21 mouse cellular contexts compared by ENCODE assay signal in the genomic region with DNA sequence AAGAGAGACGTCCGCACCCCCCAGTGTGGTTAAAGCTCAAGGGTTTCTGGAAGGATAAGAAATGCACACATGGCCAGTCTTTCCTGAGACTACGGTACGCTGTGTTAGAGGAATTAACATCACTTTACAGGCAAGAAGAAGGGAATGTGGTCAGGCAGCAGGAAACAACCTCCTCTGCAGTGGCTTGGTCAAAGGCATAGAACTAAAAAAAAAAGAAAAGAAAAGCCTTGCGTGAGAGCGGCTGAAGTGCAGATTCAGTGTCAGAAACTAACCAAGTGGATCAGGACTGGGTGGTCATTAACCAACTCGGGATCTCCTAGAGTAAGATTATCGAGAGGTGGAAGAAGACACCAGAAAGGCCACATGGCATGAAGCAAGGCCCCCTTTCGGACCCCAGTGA. TPM values are rescaled to one million over a fixed set of nuclear protein-coding genes. Genes with fewer than 3 reads are reported as not detected.
DNase-seq lines count a peak whose midpoint lies in the region; ATAC-seq and TF ChIP-seq lines count a peak whose summit lies in the region.
"Had no signal": no experiment of that assay in that cellular context is flagged by ENCODE, and none has a peak within 500 bp of the region (broad histone marks: within the 10 kb centered on the region; RNA-seq: fewer than 3 reads in every experiment).

No protein-coding gene starts in this region.

- H3K4me3 ChIP-seq in midbrain, embryonic 13.5 days (replicated peaks) = no peak overlapping the region
- H3K4me3 ChIP-seq in midbrain, embryonic 10.5 days = no peak overlapping the region
- H3K4me3 ChIP-seq in intestine, embryonic 15.5 days (replicated peaks) = no peak overlapping the region
- no peak overlapping the region for H3K4me3 ChIP-seq in left cerebral cortex, adult 2 months
- H3K4me3 ChIP-seq: embryonic facial prominence, embryonic 13.5 days; hindbrain, embryonic 10.5 days; lung, embryonic 15.5 days had no signal

- H3K36me3 ChIP-seq in midbrain, embryonic 13.5 days = no peaks in the 10 kb centered on the region
- peaks cover 4% of the 10 kb centered on the region; the same call in 1 of the 2 replicates for H3K36me3 ChIP-seq in midbrain, embryonic 10.5 days
- no peaks in the 10 kb centered on the region for H3K36me3 ChIP-seq in intestine, embryonic 15.5 days
- H3K36me3 ChIP-seq: embryonic facial prominence, embryonic 13.5 days; hindbrain, embryonic 10.5 days; lung, embryonic 15.5 days had no signal

- no peaks in the 10 kb centered on the region for H3K27me3 ChIP-seq in midbrain, embryonic 13.5 days
- no peaks in the 10 kb centered on the region for H3K27me3 ChIP-seq in midbrain, embryonic 10.5 days (ENCODE audit: low read depth, poor library complexity, severe bottlenecking)
- no peaks in the 10 kb centered on the region for H3K27me3 ChIP-seq in intestine, embryonic 15.5 days (replicated peaks)
- H3K27me3 ChIP-seq: embryonic facial prominence, embryonic 13.5 days; lung, embryonic 15.5 days had no signal

- no peaks in the 10 kb centered on the region for H3K9me3 ChIP-seq in midbrain, embryonic 13.5 days
- no peaks in the 10 kb centered on the region for H3K9me3 ChIP-seq in midbrain, embryonic 10.5 days (replicated peaks)
- no peaks in the 10 kb centered on the region for H3K9me3 ChIP-seq in intestine, embryonic 15.5 days
- H3K9me3 ChIP-seq: embryonic facial prominence, embryonic 13.5 days; hindbrain, embryonic 10.5 days; lung, embryonic 15.5 days had no signal

- no peak for TF ChIP-seq CTCF in left cerebral cortex, adult 2 months (IDR thresholded peaks at IDR 0.05)

- no peak overlapping the region for H3K27ac ChIP-seq in midbrain, embryonic 13.5 days
- H3K27ac ChIP-seq in midbrain, embryonic 10.5 days (replicated peaks) = no peak overlapping the region
- H3K27ac ChIP-seq in intestine, embryonic 15.5 days = no peak overlapping the region
- no peak overlapping the region for H3K27ac ChIP-seq in left cerebral cortex, adult 2 months
- H3K27ac ChIP-seq: embryonic facial prominence, embryonic 13.5 days; hindbrain, embryonic 10.5 days; lung, embryonic 15.5 days had no signal

- no peak for DNase-seq in midbrain, embryonic 10.5 days (ENCODE audit: low spot score)
- DNase-seq in kidney, adult 9 months = peak; percentile 85
- peak; percentile 66 to 80 for DNase-seq in kidney, postnatal 36 days
- no peak for DNase-seq in left cerebral cortex, adult 2 months (ENCODE audit: extremely low spot score in 1 of 2, low spot score in 2 of 2)
- DNase-seq in adrenal gland, adult 2 months = no peak
- DNase-seq in MN1 (ENCODE audit: low spot score) = no peak
- DNase-seq: cerebellum, adult 2 months; gastrocnemius, postnatal 25 days; layer of hippocampus, postnatal 36 days; right cerebral cortex, postnatal 14 days; spleen, adult 18-20 months; thymus, adult 2 months had no signal

- peaks cover 59% of the 10 kb centered on the region for H3K4me1 ChIP-seq in midbrain, embryonic 13.5 days (replicated peaks)
- H3K4me1 ChIP-seq in midbrain, embryonic 10.5 days = peaks cover 51% of the 10 kb centered on the region
- peaks cover 46% of the 10 kb centered on the region for H3K4me1 ChIP-seq in intestine, embryonic 15.5 days (replicated peaks)

- no peak overlapping the region for H3K4me2 ChIP-seq in midbrain, embryonic 13.5 days (replicated peaks)
- H3K4me2 ChIP-seq in intestine, embryonic 15.5 days (replicated peaks) = no peak overlapping the region
- H3K4me2 ChIP-seq: embryonic facial prominence, embryonic 13.5 days; lung, embryonic 15.5 days had no signal

- ATAC-seq in midbrain, embryonic 13.5 days = no peak
- no peak for ATAC-seq in intestine, embryonic 15.5 days
- ATAC-seq: forebrain, embryonic 16.5 days had no signal

- intact Hi-C loops in left cerebral cortex, adult 2 months (cut with DNase I) = no loop called here

- peak overlapping the region; percentile 23; the same call in 1 of the 2 replicates for H3K9ac ChIP-seq in midbrain, embryonic 13.5 days (replicated peaks)
- 0 out of 2 replicates have a peak overlapping the region, but pooled peaks have one; percentile 1 for H3K9ac ChIP-seq in intestine, embryonic 15.5 days
- H3K9ac ChIP-seq: embryonic facial prominence, embryonic 13.5 days; lung, embryonic 15.5 days had no signal

- 69% methylated on average over 9 of the region's 9 CpGs for WGBS in midbrain, embryonic 13.5 days
- WGBS in midbrain, embryonic 10.5 days = 85% methylated on average over 9 of the region's 9 CpGs
- WGBS in intestine, embryonic 15.5 days = 61% methylated on average over 9 of the region's 9 CpGs

RNA-seq across cellular contexts. Expression of a gene that starts 5.4 kb away (rescaled TPM):
- 11.9 and 13.8 TPM in 2 replicates for polyA plus RNA-seq in midbrain, embryonic 13.5 days (2015; fragmentation: Nextera tagmentation; extraction: Ambion mirVana)
- 14.4 and 14.6 TPM in 2 replicates for polyA plus RNA-seq in midbrain, embryonic 10.5 days (2016; fragmentation: Nextera tagmentation; extraction: Ambion mirVana)
- polyA plus RNA-seq in intestine, embryonic 15.5 days (2015; fragmentation: Nextera tagmentation; extraction: Ambion mirVana) = 27.9 and 28.7 TPM in 2 replicates
- total RNA-seq in left cerebral cortex, adult 2 months (2021) = 10 to 100 TPM; 56.0 to 56.7 TPM
- 10 to 100 TPM; 27.4 to 34.2 TPM for total RNA-seq in adrenal gland, adult 2 months (2021)
- 2.9 and 3.2 TPM in 2 replicates for polyA plus RNA-seq in adrenal gland, adult 2 months (2012; rRNA removed)

RNA-seq across cellular contexts. Expression of a gene that starts 43.3 kb away (rescaled TPM):
- polyA plus RNA-seq in midbrain, embryonic 13.5 days (2015; fragmentation: Nextera tagmentation; extraction: Ambion mirVana) = 371 and 386 TPM in 2 replicates
- polyA plus RNA-seq in midbrain, embryonic 10.5 days (2016; fragmentation: Nextera tagmentation; extraction: Ambion mirVana) = 451 and 536 TPM in 2 replicates
- polyA plus RNA-seq in intestine, embryonic 15.5 days (2015; fragmentation: Nextera tagmentation; extraction: Ambion mirVana) = 548 and 585 TPM in 2 replicates
- total RNA-seq in left cerebral cortex, adult 2 months (2021) = 100 to 1,000 TPM; 165 to 172 TPM
- total RNA-seq in adrenal gland, adult 2 months (2021) = 100 to 1,000 TPM; 308 to 315 TPM
- polyA plus RNA-seq in adrenal gland, adult 2 months (2012; rRNA removed) = 5.2 and 5.3 TPM in 2 replicates

RNA-seq across cellular contexts. Expression of a gene that starts 55.5 kb away (rescaled TPM):
- 11.0 and 12.5 TPM in 2 replicates for polyA plus RNA-seq in midbrain, embryonic 13.5 days (2015; fragmentation: Nextera tagmentation; extraction: Ambion mirVana)
- 30.1 and 37.2 TPM in 2 replicates for polyA plus RNA-seq in midbrain, embryonic 10.5 days (2016; fragmentation: Nextera tagmentation; extraction: Ambion mirVana)
- polyA plus RNA-seq in intestine, embryonic 15.5 days (2015; fragmentation: Nextera tagmentation; extraction: Ambion mirVana) = 26.8 and 32.7 TPM in 2 replicates
- total RNA-seq in left cerebral cortex, adult 2 months (2021) = 10 to 100 TPM in 1 of 2 experiments, 1 to 10 TPM in 1; 9.2 to 17.1 TPM
- total RNA-seq in adrenal gland, adult 2 months (2021) = 10 to 100 TPM in 1 of 2 experiments, 1 to 10 TPM in 1; 8.2 to 12.2 TPM
- polyA plus RNA-seq in adrenal gland, adult 2 months (2012; rRNA removed) = 7.9 and 8.9 TPM in 2 replicates
- total RNA-seq: liver, adult 2 months; megakaryocyte-erythroid progenitor cell, adult 5-6 weeks; neutrophil, adult 5-6 weeks had no signal

Comparison
In these comparisons a context has a peak if more than half of its experiments do, and no peak if none do; other contexts are left out.
1. DNase-seq: peak in kidney, adult 9 months (single experiment) and kidney, postnatal 36 days (2 of 2); none in midbrain, embryonic 10.5 days (single experiment), left cerebral cortex, adult 2 months (0 of 2), adrenal gland, adult 2 months (single experiment) and MN1 (single experiment).
2. RNA of a gene that starts 43.3 kb away (polyA plus RNA-seq): 548 to 585 TPM in intestine, embryonic 15.5 days, 451 to 536 TPM in midbrain, embryonic 10.5 days and 371 to 386 TPM in midbrain, embryonic 13.5 days; 5.2 to 5.3 TPM in adrenal gland, adult 2 months; every median in the first group is over 10 times any median in the second.